Mouse (Mus musculus): ENCODE results near the gene Sparcl1. TPM values are rescaled to one million over a fixed set of nuclear protein-coding genes. Genes with fewer than 3 reads are reported as not detected.

The Sparcl1 gene
- polyA plus RNA-seq, 1 experiment = 0.02 TPM

DNA sequence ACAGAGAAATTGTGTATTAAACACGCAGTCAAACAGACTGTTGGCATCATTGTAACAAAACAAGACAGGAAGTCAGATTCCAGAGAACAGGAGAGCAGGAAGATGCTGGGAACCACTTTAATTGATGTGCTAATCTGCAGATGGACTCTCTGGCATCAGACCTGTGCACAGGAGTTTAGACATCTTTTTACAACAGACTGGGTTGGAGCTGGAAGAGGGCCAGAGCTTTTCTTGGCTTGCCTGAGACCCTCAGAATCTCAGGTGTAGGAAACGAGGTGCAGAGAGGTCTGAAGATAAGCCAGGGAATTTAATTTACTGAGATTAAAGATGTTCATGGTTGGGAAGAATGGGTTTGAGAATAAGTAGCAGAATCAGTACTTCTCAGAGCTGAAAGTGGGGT, 23.8 kb downstream of the Sparcl1 start:
- no peak for TF ChIP-seq SRF (IDR thresholded peaks at IDR 0.05; ENCODE audit: control insufficient read depth, insufficient read length, low read depth)
- TF ChIP-seq TCF12 (IDR thresholded peaks at IDR 0.05; ENCODE audit: insufficient read depth, poor library complexity, severe bottlenecking) = no peak
- no peak for TF ChIP-seq CEBPB (IDR thresholded peaks at IDR 0.05; ENCODE audit: insufficient read depth, poor library complexity, severe bottlenecking)
- no peak for TF ChIP-seq TCF3 (IDR thresholded peaks at IDR 0.05; ENCODE audit: insufficient read length, low read depth)
- no peak for TF ChIP-seq REST (IDR thresholded peaks at IDR 0.05; ENCODE audit: insufficient read depth, insufficient read length)
- no peak for TF ChIP-seq MAX (IDR thresholded peaks at IDR 0.05; ENCODE audit: low read depth)
- Histone ChIP-seq H3K27me3 (ENCODE audit: control insufficient read depth, insufficient read depth, insufficient read length) (peaks cover 7% of the 10 kb centered on the region), H3K79me2 (ENCODE audit: control insufficient read depth, insufficient read depth) (no peaks in the 10 kb centered on the region), H3K4me3 (no peak overlapping the region), H3ac (ENCODE audit: control insufficient read depth, insufficient read length) (no peak overlapping the region), H3K4me2 (ENCODE audit: low read depth) (no peak overlapping the region), H3K36me3 (ENCODE audit: control insufficient read depth, insufficient read depth) (no peaks in the 10 kb centered on the region)

GRCm38 (mm10) chr5:104085366-104085765, 28.2 kb downstream of the Sparcl1 start:
- Histone ChIP-seq H3K79me2 (ENCODE audit: control insufficient read depth, insufficient read depth) (no peaks in the 10 kb centered on the region), H3K4me2 (ENCODE audit: low read depth) (no peak overlapping the region), H3ac (ENCODE audit: control insufficient read depth, insufficient read length) (no peak overlapping the region), H3K4me3 (no peak overlapping the region), H3K36me3 (ENCODE audit: control insufficient read depth, insufficient read depth) (no peaks in the 10 kb centered on the region), H3K27me3 (ENCODE audit: control insufficient read depth, insufficient read depth, insufficient read length) (peaks cover 7% of the 10 kb centered on the region)
- no peak for TF ChIP-seq CEBPB (IDR thresholded peaks at IDR 0.05; ENCODE audit: insufficient read depth, poor library complexity, severe bottlenecking)
- no peak for TF ChIP-seq SRF (IDR thresholded peaks at IDR 0.05; ENCODE audit: control insufficient read depth, insufficient read length, low read depth)
- TF ChIP-seq POLR2AphosphoS2 (IDR thresholded peaks at IDR 0.05; ENCODE audit: insufficient read length, low read depth) = no peak
- no peak for TF ChIP-seq REST (IDR thresholded peaks at IDR 0.05; ENCODE audit: insufficient read depth, insufficient read length)
- no peak for TF ChIP-seq TCF12 (IDR thresholded peaks at IDR 0.05; ENCODE audit: insufficient read depth, poor library complexity, severe bottlenecking)
- TF ChIP-seq E2F4 (IDR thresholded peaks at IDR 0.05; ENCODE audit: insufficient read depth) = no peak
- no peak for TF ChIP-seq MAX (IDR thresholded peaks at IDR 0.05; ENCODE audit: low read depth)
- no peak for TF ChIP-seq USF1 (IDR thresholded peaks at IDR 0.05; ENCODE audit: low read depth)
- no peak for TF ChIP-seq MYOD1 (IDR thresholded peaks at IDR 0.05; ENCODE audit: control insufficient read depth in 1 of 3, insufficient read length in 2 of 3, low read depth in 2 of 3)
- TF ChIP-seq TCF3 (IDR thresholded peaks at IDR 0.05; ENCODE audit: insufficient read length, low read depth) = no peak
- no peak for TF ChIP-seq POLR2A (IDR thresholded peaks at IDR 0.05; ENCODE audit: insufficient read length, low read depth)
- no peak for TF ChIP-seq MYOG (IDR thresholded peaks at IDR 0.05; ENCODE audit: control insufficient read depth in 1 of 3, insufficient read depth in 1 of 3, insufficient read length in 2 of 3, low read depth in 2 of 3)

DNA sequence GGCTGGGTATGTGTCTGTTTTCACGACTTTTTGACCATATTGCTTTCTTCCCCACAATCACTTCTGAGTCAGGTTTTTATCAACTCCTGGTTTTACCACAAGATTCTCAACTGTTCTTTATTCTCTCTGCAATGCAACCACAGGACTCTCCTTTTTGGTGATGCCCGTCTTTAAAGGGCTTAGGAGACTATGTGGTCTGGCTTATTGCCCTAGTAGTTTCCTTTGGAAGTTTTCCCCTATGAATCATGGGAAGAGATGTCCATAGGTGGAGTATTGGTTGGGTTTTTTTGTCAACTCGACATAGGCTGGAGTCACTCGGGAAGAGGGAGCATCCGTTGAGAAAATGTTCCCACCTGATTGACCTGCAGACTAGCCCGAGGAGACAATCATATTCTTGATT, 32.8 kb downstream of the Sparcl1 start:
- no peaks in the 10 kb centered on the region for H3K79me2 ChIP-seq (ENCODE audit: control insufficient read depth, insufficient read depth)
- H3K36me3 ChIP-seq (ENCODE audit: control insufficient read depth, insufficient read depth) = no peaks in the 10 kb centered on the region
- peak overlapping the region; percentile 49 for H3K4me2 ChIP-seq (ENCODE audit: low read depth)
- TF ChIP-seq POLR2A (IDR thresholded peaks at IDR 0.05; ENCODE audit: insufficient read length, low read depth) = no peak
- TF ChIP-seq MYOD1 (IDR thresholded peaks at IDR 0.05; ENCODE audit: control insufficient read depth in 1 of 3, insufficient read length in 2 of 3, low read depth in 2 of 3) = no peak
- TF ChIP-seq SRF (IDR thresholded peaks at IDR 0.05; ENCODE audit: control insufficient read depth, insufficient read length, low read depth) = no peak
- TF ChIP-seq E2F4 (IDR thresholded peaks at IDR 0.05; ENCODE audit: insufficient read depth) = no peak
- no peak for TF ChIP-seq TCF12 (IDR thresholded peaks at IDR 0.05; ENCODE audit: insufficient read depth, poor library complexity, severe bottlenecking)
- no peak for TF ChIP-seq TCF3 (IDR thresholded peaks at IDR 0.05; ENCODE audit: insufficient read length, low read depth)
- no peak for TF ChIP-seq CEBPB (IDR thresholded peaks at IDR 0.05; ENCODE audit: insufficient read depth, poor library complexity, severe bottlenecking)
- TF ChIP-seq MYOG (IDR thresholded peaks at IDR 0.05; ENCODE audit: control insufficient read depth in 1 of 3, insufficient read depth in 1 of 3, insufficient read length in 2 of 3, low read depth in 2 of 3) = no peak
- H3K4me3 ChIP-seq = no peak overlapping the region
- H3K27me3 ChIP-seq (ENCODE audit: control insufficient read depth, insufficient read depth, insufficient read length) = no peaks in the 10 kb centered on the region
- H3ac ChIP-seq (ENCODE audit: control insufficient read depth, insufficient read length) = no peak overlapping the region

DNA sequence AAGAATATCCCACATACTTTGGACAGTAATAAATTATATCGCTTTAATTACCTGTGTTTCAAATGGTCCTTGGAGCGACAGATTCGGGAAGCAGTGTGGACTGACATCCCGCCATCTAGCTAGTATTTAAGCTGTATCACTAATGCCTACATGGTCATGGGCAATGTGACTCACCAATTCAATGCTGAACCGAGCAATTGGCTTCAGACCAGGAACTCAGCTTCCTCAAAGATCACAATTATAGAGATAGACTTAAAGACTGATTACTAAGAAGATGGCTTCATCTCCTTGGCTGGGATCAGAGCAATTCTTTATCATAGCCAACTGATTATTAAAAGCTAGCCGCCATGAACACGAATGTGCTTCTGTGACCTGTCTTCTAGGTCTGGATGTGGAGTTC, 36.0 kb downstream of the Sparcl1 start, which contains the start of gene Gm17660:
Gene Gm17660 (minus strand): TSS at position 101 of the 400 bp plus-strand sequence.
- Histone ChIP-seq H3K4me3 (no peak within 1 kb of the TSS), H3K36me3 (ENCODE audit: control insufficient read depth, insufficient read depth) (no peaks in the 10 kb centered on the region), H3ac (ENCODE audit: control insufficient read depth, insufficient read length) (no peak within 1 kb of the TSS), H3K79me2 (ENCODE audit: control insufficient read depth, insufficient read depth) (no peaks in the 10 kb centered on the region), H3K27me3 (ENCODE audit: control insufficient read depth, insufficient read depth, insufficient read length) (no peaks in the 10 kb centered on the region), H3K4me2 (ENCODE audit: low read depth) (no peak within 1 kb of the TSS)
- TF ChIP-seq MYOD1 (IDR thresholded peaks at IDR 0.05; ENCODE audit: control insufficient read depth in 1 of 3, insufficient read length in 2 of 3, low read depth in 2 of 3) (no peak), REST (IDR thresholded peaks at IDR 0.05; ENCODE audit: insufficient read depth, insufficient read length) (no peak), TCF12 (IDR thresholded peaks at IDR 0.05; ENCODE audit: insufficient read depth, poor library complexity, severe bottlenecking) (no peak), CEBPB (IDR thresholded peaks at IDR 0.05; ENCODE audit: insufficient read depth, poor library complexity, severe bottlenecking) (no peak), E2F4 (IDR thresholded peaks at IDR 0.05; ENCODE audit: insufficient read depth) (no peak), POLR2A (IDR thresholded peaks at IDR 0.05; ENCODE audit: insufficient read length, low read depth) (no peak), MYOG (IDR thresholded peaks at IDR 0.05; ENCODE audit: control insufficient read depth in 1 of 3, insufficient read depth in 1 of 3, insufficient read length in 2 of 3, low read depth in 2 of 3) (no peak), TCF3 (IDR thresholded peaks at IDR 0.05; ENCODE audit: insufficient read length, low read depth) (no peak), SRF (IDR thresholded peaks at IDR 0.05; ENCODE audit: control insufficient read depth, insufficient read length, low read depth) (no peak), POLR2AphosphoS2 (IDR thresholded peaks at IDR 0.05; ENCODE audit: insufficient read length, low read depth) (no peak), MAX (IDR thresholded peaks at IDR 0.05; ENCODE audit: low read depth) (no peak), USF1 (IDR thresholded peaks at IDR 0.05; ENCODE audit: low read depth) (no peak)

DNA sequence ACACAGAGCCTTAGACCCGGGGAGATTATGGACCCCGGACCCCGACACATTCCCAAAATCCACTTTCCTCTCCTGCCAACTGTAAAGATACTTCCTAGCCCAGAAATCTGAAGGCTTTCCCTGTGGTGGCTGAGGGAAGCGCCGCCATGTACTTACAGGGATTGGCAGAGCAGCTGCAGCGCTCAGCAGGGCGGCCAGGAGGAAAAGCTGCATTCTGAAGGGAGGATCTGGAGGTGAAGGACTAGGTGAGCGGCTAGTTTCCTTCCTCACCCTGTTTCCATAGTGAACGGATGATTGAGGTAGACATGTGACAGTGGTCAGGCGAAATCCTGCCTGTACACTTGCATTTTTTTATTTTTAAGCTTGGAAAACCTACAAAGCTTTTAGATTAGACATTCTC, 37.2 kb downstream of the Sparcl1 start:
- H3K27me3 ChIP-seq (ENCODE audit: control insufficient read depth, insufficient read depth, insufficient read length) = no peaks in the 10 kb centered on the region
- no peaks in the 10 kb centered on the region for H3K36me3 ChIP-seq (ENCODE audit: control insufficient read depth, insufficient read depth)
- H3K79me2 ChIP-seq (ENCODE audit: control insufficient read depth, insufficient read depth) = no peaks in the 10 kb centered on the region
- no peak overlapping the region for H3ac ChIP-seq (ENCODE audit: control insufficient read depth, insufficient read length)
- no peak overlapping the region for H3K4me3 ChIP-seq
- H3K4me2 ChIP-seq (ENCODE audit: low read depth) = no peak overlapping the region
- no peak for TF ChIP-seq USF1 (IDR thresholded peaks at IDR 0.05; ENCODE audit: low read depth)
- no peak for TF ChIP-seq SRF (IDR thresholded peaks at IDR 0.05; ENCODE audit: control insufficient read depth, insufficient read length, low read depth)
- no peak for TF ChIP-seq TCF3 (IDR thresholded peaks at IDR 0.05; ENCODE audit: insufficient read length, low read depth)
- no peak for TF ChIP-seq MYOG (IDR thresholded peaks at IDR 0.05; ENCODE audit: control insufficient read depth in 1 of 3, insufficient read depth in 1 of 3, insufficient read length in 2 of 3, low read depth in 2 of 3)
- TF ChIP-seq CEBPB (IDR thresholded peaks at IDR 0.05; ENCODE audit: insufficient read depth, poor library complexity, severe bottlenecking) = no peak
- no peak for TF ChIP-seq TCF12 (IDR thresholded peaks at IDR 0.05; ENCODE audit: insufficient read depth, poor library complexity, severe bottlenecking)
- TF ChIP-seq POLR2A (IDR thresholded peaks at IDR 0.05; ENCODE audit: insufficient read length, low read depth) = no peak
- no peak for TF ChIP-seq REST (IDR thresholded peaks at IDR 0.05; ENCODE audit: insufficient read depth, insufficient read length)
- no peak for TF ChIP-seq MYOD1 (IDR thresholded peaks at IDR 0.05; ENCODE audit: control insufficient read depth in 1 of 3, insufficient read length in 2 of 3, low read depth in 2 of 3)
- TF ChIP-seq E2F4 (IDR thresholded peaks at IDR 0.05; ENCODE audit: insufficient read depth) = no peak
- no peak for TF ChIP-seq MAX (IDR thresholded peaks at IDR 0.05; ENCODE audit: low read depth)
- TF ChIP-seq POLR2AphosphoS2 (IDR thresholded peaks at IDR 0.05; ENCODE audit: insufficient read length, low read depth) = no peak

All from myocyte (in vitro differentiated cells).